Comparison of ENCODE assay signal across 26 mouse cellular contexts in genomic region chr17:84497026-84497425, GRCm38 (mm10). TPM values are rescaled to one million over a fixed set of nuclear protein-coding genes. Genes with fewer than 3 reads are reported as not detected.
"Had no signal": no experiment of that assay in that cellular context is flagged by ENCODE, and none has a peak within 500 bp of the region (broad histone marks: within the 10 kb centered on the region; RNA-seq: fewer than 3 reads in every experiment).

No protein-coding gene starts in this region.

- ATAC-seq: hindbrain, embryonic 16.5 days; inflammation-experienced regulatory T-cells, adult 6 months; intestine, embryonic 15.5 days; intestine, postnatal 0 days had no signal

- H3K36me3 ChIP-seq: hindbrain, embryonic 10.5 days; hindbrain, embryonic 12.5 days; intestine, embryonic 15.5 days; limb, embryonic 10.5 days; limb, embryonic 12.5 days; liver, embryonic 13.5 days; liver, embryonic 15.5 days had no signal

- DNase-seq: gastrocnemius, adult 2 months; gastrocnemius, postnatal 10 days; gastrocnemius, postnatal 25 days; heart, adult 2 months; heart, postnatal 10 days; heart, postnatal 4 days; kidney, adult 18-20 months; kidney, adult 9 months; kidney, postnatal 14 days; kidney, postnatal 36 days; liver; liver, embryonic 13.5 days had no signal

- H3K9me3 ChIP-seq: hindbrain, embryonic 10.5 days; hindbrain, embryonic 12.5 days; intestine, embryonic 15.5 days; limb, embryonic 10.5 days; limb, embryonic 12.5 days; liver, embryonic 13.5 days; liver, embryonic 15.5 days had no signal

- H3K27me3 ChIP-seq: hindbrain, embryonic 12.5 days; intestine, embryonic 15.5 days; limb, embryonic 12.5 days; liver, embryonic 13.5 days; liver, embryonic 15.5 days had no signal

- H3K4me1 ChIP-seq: hindbrain, embryonic 12.5 days; intestine, embryonic 15.5 days; limb, embryonic 12.5 days; liver, embryonic 13.5 days; liver, embryonic 15.5 days had no signal

- H3K27ac ChIP-seq: gastrocnemius, adult 2 months; heart, adult 2 months; hindbrain, embryonic 10.5 days; hindbrain, embryonic 12.5 days; hindbrain, embryonic 14.5 days; intestine, embryonic 15.5 days; layer of hippocampus, adult 2 months; left cerebral cortex, adult 2 months; limb, embryonic 10.5 days; limb, embryonic 12.5 days; liver, embryonic 13.5 days; liver, embryonic 15.5 days had no signal

- H3K9ac ChIP-seq: hindbrain, embryonic 12.5 days; hindbrain, embryonic 14.5 days; intestine, embryonic 15.5 days; limb, embryonic 12.5 days; liver, embryonic 13.5 days; liver, embryonic 15.5 days had no signal

- H3K4me2 ChIP-seq: heart, embryonic 11.5 days; hindbrain, embryonic 12.5 days; hindbrain, embryonic 14.5 days; intestine, embryonic 15.5 days; limb, embryonic 12.5 days; liver, embryonic 11.5 days; liver, embryonic 13.5 days; liver, embryonic 15.5 days had no signal

- H3K4me3 ChIP-seq: gastrocnemius, adult 2 months; heart, adult 2 months; hindbrain, embryonic 10.5 days; hindbrain, embryonic 12.5 days; intestine, embryonic 15.5 days; layer of hippocampus, adult 2 months; left cerebral cortex, adult 2 months; limb, embryonic 10.5 days; limb, embryonic 12.5 days; liver, embryonic 13.5 days; liver, embryonic 15.5 days had no signal

RNA-seq across cellular contexts. Expression of gene Plekhh2, which starts 14.7 kb away (rescaled TPM):
- polyA plus RNA-seq: inflammation-experienced regulatory T-cells, adult 6 months had no signal
